Mouse (Mus musculus) c-Kit-positive CD71-positive TER-119-negative erythroid progenitor cells, embryonic 14.5 days (primary cell): ENCODE results near the gene Ccdc80.
A peak's percentile ranks its signal among the peaks of the same experiment; 100 is the strongest.

Source experiments
- DNase-seq: peaks from one replicate; pipeline ENCODE4 v3.0.0-alpha.2; 2013; ENCODE audit warnings: low read depth

Gene Ccdc80

DNA sequence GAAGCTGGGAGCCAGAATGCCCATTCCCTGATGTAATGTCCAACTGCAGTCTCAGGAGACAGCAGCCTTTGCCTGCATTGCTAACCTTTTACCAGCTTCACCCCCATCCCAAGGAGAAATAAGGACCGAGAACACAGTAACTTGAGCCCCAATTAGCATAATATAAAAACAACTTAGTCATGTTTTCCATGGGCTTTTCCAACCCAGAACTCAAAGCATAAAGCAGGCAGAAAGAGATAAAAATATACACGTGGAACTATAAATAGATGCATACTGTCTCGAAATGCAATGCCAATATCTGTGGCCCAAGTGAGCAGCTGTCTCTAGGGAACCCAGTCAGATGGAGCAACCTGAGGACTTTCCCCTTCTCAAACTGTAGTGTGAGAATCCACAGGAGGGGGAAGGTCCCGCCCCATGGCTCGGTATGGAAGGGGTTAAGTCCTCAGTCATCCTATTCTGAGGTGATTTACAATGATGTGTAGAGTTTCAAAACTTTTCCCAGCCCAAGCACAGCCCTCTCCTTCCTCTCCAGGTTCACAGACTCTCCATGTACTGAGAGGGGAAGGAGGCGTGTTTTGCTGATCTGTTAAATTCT is at the start of gene Ccdc80:
TSS of gene Ccdc80 (plus strand) at position 266 of the 595 bp plus-strand sequence.
- no peak for DNase-seq

DNA sequence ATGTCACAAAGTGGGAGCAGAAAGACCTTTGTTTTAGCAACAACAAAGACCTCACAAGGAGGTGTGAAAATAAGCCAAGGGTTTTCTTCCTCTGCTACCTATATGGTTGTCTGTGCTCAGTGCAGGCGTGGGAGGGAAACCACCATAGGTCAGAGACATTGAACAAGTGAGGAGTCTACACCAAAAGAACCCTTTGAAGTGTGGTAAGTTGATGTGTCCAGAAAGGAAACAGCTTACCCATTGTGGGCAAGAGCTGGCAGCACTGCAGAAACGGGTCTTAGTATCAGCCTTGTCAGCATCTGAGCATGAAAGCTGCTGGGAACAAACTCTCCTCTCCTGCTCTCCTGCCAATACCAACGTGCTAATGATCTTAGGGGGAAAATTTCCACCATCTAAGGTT is 48.4 kb upstream of the Ccdc80 start:
- no peak for DNase-seq

DNA sequence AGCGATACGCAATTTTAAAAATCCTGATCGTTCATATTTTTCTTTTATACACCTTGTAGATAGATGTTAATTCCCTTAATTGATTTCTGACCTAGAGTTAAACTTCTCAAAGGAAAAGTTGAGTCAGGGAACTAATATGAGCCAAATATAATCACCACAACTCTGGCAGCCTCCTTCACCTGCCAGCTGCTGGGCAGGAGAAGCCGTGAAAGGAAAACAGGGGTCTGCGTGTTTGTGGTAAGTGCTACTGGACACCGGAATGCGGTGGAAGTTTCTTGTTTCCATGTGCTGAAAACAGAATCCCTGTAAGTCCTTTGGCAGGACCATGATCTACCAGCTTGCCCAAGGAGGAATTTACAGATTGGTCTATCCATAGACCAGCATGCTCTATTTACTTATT is 36.0 kb upstream of the Ccdc80 start:
- no peak for DNase-seq

DNA sequence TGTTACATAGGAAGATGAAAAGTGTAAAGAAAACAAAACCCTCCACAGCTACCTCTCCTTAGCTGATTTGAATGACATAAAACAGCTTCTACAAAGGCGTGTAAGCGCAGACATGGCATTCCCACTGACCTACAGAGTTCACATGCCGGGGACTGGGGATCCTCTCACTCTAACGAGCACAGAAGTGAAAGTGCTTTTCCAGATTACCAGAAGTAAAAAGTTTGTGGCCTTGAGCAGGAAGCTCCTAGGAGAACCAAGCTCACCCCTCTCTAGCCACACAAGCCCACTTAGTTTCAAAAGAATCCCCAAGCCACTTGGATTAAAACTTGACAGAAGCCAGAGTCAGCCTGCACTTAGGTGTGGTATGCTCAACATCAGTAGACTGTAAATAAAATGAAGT is 35.3 kb upstream of the Ccdc80 start:
- no peak for DNase-seq

DNA sequence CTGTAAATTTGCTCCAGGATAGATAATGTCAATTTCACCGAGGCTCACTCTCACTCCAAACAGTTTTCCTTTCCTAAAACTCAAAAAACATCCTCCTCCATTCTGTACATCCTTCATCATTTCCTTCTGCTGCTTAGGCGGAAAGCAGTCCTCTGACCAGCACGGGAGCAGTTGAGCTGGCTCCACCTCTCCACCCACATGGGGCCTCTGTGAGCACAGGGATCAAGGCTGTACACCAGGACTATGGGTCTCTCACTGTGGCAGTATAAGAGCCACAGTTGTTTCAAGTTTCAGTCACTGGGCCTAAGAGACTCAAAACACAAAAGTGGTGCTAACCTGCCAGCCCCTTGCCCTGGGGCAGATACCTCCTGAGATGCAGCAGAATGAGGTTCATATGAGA is 32.1 kb upstream of the Ccdc80 start:
- DNase-seq, result no peak

DNA sequence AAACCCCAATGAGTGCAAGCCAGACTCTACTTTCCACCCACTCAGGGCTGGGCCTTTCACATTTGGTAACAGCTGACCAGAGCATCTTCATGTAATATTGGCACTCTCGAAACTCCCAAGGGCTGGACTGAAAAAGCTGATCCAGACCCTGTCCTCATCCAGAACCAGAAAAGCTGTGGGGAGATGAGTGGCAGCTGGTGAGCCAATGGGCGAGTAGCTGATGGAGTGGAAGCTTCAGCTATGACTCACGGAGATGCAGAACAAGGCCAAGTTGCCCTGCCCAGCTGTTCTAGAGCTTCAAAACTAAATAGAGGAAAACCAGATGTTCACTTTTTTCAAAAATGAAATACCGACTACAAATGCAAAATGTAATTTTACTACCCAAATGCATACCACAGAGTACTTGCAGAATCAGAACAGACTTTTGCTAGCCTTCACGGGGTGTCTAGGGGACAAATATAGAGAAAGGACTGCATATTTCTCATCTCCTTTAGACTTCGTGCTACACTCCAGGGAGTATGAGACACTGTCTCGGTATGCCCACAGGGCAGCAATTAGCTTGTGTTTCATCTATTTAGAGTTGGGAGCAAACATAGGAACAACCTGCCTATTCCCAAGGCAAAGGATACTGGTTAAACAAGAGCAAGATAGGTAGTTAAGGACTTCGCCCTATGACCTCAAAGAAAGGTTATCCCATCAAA is 22.7 kb upstream of the Ccdc80 start:
- no peak for DNase-seq

DNA sequence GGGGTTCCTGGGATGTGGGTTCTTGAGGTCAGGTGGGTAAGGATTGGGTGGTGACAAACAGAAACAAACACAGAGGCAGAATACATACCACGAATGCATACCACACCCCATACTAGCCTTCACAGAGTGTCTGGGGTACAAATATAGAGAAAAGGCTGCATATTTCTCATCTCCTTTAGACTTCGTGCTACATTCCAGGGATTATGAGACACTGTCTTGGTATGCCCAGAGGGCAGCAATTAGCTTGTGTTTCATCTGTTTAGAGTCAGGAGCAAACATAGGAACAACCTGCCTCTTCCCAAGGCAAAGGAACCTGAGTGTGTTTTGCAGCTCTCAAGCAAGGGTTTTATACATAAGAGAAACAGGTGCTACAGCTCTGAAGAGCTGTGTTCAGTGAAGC is 21.8 kb upstream of the Ccdc80 start:
- no peak for DNase-seq

DNA sequence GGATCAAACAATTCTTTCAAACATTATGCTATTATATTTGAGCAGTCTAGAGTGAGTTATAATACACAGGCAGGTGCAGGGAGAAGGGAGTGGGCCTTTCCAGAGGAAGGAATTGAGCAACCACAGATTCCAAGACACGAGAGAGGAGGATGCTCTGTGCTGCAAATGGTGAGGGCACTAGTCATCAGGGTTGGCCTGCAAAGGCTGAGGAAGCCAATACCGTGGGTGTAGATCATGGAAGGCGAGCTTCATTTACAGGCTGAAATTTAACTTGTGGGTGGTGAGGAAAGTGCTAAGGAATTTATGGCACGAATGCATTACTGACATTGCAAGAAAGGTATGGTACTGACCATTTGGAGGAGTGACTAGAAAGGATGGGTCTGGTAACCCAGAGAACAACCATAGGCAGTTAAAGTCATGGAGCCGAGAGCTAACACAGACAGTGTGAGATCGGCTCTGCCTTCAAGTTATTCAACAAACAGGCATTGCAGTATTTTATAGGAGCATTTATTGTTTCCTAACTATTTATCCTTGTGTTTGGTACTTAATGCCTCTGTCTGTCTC is 15.6 kb upstream of the Ccdc80 start:
- DNase-seq, result no peak

DNA sequence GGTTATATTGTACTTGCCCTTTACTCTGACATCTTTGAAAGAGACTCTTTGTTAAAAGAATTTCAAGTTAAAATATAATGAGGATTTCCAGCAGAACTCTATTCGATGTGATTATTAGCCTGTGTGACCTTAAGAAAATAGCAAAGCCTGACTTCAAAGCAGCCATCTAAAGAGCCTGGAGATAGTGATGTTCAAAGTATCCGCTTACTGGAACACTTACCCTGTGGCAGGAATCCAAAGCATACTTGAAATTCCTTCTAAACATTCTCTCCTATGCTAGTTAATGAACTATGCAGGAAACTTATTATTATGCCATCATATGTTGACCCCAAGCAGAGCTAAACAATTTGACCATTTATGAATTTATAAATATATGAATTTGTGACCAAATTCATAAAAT is 13.9 kb upstream of the Ccdc80 start:
- DNase-seq, result no peak

DNA sequence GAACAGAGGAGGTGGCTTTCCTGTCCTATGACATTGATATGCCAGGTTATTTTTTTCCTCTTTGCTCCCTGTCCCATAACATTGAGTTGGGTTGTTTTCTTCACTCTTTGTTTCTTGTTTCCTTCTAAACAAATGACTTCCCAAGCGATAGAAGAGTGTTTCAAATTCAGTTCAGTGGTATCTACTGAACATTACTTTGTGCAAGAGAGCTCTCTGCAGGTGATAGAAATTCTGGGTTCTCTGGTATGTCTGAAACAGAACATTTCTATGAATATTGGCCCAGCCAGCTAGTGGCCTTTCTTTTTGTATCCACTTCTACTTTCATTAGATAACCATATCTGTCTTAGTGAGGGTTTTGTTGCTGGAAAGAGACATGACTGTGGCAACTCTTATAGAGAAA is 4.4 kb upstream of the Ccdc80 start:
- DNase-seq, result no peak

DNA sequence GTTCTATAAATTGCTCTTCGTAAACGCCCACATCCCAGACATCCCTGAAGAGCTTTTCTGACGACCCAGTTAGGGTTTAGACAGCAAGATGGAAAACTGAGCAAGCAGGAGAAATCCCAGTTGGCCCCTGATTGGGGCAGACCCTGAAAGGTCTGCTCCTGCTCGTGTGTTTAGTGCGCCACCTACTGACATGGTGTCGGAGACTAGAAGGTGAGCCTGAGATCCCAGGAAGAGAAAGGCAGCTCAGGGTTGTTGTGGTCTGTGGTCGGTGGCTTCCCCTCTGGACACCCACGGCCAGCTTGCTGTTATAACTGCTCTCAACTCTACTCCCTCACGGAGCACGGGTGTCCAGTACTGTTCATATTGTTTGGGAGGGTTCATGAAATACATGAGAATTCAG is 3.2 kb upstream of the Ccdc80 start:
- DNase-seq, result peak; percentile 7

DNA sequence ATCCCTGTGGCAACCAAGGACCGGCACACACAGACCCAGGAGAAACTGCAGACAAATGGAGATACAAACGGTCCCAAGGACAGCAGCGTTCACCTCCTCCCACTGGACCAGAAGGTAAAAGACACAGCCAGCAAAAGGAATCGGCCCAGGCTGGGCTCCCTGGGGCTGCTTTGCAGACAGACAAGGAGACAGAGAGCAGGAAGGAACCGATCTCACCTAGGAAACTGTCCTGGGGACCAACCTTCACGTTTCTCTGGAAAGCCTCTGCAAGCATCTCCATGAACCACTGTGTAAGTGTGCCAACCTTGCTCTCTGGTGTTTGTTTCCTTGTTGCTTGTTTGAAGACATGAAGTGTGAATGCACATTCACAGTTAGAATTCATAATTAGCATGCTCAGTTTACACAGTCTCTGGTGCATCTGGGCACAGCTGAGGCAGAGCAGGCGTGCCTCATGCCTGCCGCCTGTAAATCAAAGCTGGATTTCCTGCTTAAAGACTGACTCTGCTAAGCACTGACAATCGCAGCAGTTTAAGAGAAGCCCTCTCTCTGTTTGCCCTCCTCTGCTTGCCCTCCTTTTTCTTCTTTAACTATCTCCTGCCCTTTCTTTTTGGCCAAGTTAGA is 1.0 kb downstream of the Ccdc80 start:
- DNase-seq, result no peak

DNA sequence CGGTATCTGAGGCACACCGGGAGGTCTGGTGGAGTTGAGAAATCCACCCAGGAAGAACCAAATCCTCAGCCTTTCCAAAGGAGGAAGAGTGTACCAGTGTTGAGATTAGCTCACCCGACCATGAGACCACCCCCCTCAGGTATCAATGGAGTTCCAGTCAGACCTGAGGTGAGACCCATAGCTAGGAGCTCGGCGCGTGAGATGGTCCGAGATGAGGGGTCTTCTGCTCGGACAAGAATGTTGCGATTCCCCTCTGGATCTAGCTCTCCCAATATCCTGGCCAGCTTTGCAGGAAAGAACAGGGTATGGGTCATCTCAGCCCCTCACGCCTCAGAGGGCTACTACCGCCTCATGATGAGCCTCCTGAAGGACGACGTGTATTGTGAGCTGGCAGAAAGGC is 1.8 kb downstream of the Ccdc80 start:
- DNase-seq, result no peak

DNA sequence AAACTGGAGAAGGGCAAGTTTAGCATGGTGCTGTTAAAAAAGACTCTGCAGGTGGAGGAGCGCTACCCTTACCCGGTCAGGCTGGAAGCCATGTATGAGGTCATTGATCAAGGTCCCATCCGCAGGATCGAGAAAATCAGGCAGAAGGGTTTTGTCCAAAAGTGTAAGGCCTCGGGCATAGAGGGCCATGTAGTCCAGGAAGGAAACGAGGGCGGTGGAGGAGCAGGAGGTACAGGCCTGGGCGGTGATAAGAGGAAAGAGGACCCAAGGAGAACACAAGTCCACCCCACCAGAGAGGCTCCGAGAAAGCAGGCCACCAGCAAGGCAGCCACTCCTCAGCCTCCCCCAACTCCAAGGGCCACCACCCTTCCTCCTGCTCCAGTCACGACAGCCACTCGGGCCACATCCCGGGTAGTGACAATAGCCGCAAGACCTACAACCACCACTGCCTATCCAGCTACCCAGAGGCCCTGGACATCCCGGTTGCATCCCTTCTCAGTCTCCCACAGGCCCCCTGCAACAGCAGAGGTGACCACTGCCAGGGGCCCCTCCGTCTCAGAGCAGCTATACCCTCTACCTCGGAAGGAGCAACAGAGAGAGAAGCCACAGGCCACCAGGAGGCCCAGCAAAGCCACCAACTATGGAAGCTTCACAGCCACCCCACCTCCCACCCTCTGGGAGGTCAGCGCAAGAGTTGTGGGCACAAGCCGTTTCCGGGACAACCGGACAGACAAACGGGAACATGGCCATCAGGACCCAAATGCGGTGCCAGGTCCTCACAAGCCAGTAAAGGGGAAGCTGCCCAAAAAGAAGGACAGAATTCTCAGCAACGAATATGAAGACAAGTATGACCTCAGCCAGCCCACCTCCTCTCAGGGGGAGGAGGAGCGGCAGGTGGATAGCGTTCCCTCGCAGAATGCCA is 2.6 kb downstream of the Ccdc80 start:
- no peak for DNase-seq

DNA sequence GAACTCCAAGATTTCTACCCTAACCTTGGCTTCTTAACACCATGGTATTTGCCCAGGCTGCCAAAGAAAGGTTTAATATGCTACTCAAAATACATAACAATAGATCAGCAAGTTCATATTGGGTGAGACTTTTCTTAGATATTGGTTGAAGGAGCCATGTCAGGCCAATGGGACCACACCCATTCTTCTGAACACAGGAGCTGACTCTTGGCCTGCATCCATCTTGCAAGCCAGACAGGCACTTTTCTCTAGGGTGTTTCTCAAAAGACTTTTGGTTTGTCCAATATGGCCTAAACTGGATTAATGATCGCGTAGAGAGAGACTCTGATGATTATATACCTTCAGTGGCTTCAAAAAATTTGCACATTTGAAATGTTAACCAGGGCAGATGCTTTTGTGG is 4.3 kb downstream of the Ccdc80 start:
- DNase-seq, result no peak

DNA sequence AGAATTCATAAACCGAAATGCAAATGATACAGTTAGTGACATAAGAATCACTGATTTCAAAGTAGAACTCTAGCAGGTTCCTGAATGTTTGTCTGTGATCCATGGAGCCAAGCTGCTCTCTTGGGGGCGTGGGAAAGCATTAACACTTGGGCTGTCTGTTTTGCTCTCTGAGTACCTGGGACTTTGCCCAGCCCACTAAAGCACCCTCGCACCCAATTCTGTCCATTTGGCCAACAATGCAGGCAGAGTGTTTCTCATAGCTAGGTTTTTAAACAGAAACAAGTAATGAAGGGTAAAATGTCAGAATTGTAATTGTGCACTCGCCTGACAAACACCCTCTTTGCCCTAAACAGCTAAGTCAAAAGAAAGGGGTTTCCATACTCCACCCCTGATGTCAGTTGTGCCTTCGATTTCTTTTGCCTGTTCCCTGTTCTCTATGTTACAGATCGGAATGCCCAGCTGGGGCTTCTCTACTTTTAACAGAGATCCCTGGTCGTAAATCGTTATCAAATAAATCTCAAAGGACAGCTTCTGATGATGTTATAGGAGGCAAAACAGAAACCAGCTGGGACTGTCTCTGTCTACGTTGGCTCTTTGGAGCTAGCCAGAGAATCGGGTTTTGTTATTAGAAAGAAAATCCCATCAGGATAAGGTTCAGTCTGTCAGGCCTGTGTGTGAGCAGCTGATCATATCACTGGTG is 5.1 kb downstream of the Ccdc80 start:
- DNase-seq, result no peak

DNA sequence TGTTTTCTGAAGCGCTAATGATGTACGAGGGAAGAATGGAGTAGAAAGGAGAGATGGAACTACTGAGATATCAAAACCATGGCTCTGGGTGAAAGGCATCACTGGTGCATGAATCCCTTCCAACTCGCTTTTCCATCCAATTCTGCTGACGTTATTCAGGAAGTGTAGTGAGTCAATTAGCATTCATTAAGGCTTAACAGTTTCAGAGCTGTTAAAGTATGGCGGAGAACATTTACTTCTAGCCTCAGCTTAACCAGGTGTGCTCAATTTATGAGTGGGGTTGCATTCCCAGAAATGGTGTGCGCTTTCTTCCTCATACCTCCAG is 5.6 kb downstream of the Ccdc80 start:
- no peak for DNase-seq

DNA sequence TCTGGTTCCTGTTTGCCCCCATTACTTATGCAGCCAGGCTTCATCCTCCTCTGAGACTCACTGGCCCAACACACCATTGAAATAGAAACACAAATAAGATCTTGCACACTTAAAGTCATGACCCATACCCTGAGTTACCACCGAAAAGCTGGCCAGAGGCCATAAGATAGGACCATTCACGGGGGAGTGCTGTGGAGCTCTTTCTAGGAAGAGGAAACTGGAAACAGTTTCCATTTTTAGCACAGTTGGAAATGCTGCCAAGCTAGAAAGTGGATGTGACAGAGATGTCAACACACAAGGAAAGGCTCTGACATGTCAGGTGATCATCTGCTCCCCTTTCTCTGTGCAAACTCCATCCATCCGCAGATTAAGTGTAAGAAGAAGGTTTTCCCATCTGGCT is 7.7 kb downstream of the Ccdc80 start:
- DNase-seq, result no peak

DNA sequence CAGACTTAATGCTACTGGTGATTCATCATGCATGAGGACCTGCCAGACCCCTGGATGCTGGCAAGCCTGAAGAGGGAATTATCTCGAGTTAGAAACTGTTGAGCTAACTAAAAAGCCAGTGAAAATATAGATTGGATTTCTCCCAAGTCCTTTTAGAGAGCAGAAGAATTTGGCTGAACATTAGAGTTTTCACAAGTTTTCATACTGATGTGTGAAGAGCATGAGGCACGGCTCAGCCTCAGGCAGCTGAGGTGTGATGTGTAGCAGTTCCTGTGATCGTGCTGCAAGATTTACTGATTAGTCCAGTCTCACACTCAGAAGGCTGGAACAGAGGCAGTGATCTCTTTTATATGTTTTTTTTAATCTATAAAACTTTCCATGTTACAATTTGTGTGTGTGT is 11.8 kb downstream of the Ccdc80 start:
- DNase-seq, result no peak

DNA sequence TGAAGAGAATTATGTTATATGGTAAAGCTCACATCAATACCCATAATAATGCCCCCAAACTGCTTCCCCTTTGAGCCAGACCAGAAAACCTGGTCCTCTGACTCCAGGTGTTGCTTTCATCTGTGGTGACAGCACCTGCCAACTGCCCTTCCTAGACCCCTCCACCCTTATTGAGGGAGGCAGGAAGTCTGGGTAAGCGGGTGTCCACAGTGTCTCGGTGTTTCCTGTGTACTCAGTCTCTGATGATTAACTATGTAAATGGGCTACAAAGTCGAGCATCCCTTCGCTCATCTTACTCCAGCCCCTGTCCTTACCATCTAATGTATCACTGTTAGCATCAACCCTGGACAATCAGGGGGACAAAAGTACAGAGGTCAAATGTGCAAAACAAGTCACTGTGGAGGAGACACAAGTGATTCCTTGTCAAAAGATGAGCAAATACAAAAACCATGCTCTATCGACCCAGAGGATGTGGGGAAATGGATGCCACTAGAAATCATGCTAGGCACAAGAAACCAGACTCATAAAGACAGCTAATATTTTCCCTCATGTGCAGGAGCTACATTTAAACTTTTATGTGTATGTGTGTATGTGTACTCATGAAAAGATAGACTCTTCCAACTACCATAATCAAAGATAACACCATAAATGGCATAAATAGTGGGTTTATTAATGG is 15.1 kb downstream of the Ccdc80 start:
- DNase-seq, result no peak

DNA sequence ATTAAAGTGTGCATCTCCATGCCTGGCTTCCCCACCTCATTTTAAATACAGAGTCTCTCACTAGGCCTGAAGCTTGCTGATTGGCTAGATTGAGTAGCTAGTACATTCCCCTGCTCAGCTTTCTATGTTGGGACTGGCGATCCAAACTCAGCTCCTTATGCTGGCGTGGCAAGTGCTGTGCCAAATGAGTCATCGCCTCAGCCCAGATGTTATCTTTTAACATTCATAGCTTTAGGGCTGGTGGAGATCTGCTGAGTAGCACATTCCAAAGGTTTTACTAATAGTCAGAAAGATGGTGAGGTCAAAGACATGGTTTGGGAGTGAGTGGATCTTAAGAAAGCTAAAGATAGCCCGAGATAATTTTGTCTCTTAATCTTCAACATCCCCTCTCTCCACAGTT is 17.3 kb downstream of the Ccdc80 start:
- no peak for DNase-seq
